Mouse (Mus musculus): Measurements from ENCODE around the gene Tes3-ps.

DNA sequence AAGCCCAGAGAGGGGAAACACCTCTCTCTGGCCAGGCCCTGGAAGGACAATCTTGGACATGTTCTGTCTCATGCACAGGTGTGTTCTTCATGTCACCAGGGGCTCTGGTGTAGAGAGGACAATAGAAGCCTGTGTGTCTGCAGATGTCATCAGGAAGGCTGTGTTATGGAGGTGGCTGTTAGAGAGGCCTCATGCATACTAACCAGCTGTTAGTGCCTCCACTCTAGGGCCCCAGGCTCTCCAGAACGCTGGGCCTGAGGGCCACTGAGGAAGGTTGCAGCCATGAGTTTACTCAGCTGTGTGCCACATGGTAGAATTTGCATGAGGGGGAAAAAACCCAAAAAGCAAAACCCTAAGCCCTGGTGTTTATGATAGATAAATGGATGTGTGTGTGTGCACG is 25.5 kb upstream of the Tes3-ps start:
- TF ChIP-seq FLI1 (IDR thresholded peaks at IDR 0.05; ENCODE audit: low read length) (no peak), GATA1 (IDR thresholded peaks at IDR 0.05; ENCODE audit: borderline replicate concordance, low read length) (no peak)
